Mouse (Mus musculus): ENCODE measurements around the gene Mthfs.
"Not testable (repeated sequence)": the region's sequence is repeated elsewhere in the genome, so short reads cannot be mapped to it uniquely, and the experiment has no call there.

Gene Mthfs

GRCm38 (mm10) chr9:89210353-89211064 lies at the start of gene Mthfs:
Gene Mthfs (plus strand): TSS chr9:89210676.
- DNase-seq (ENCODE audit: low spot score) = not testable (repeated sequence)

- DNase-seq (ENCODE audit: low spot score) = not testable (repeated sequence)
These were observed 37.9 kb upstream of the Mthfs start for GRCm38 (mm10) chr9:89172539-89172938.

- peak; percentile 7 for DNase-seq (ENCODE audit: low spot score)
These were observed 31.6 kb upstream of the Mthfs start for GRCm38 (mm10) chr9:89178833-89179232.

- DNase-seq (ENCODE audit: low spot score) = not testable (repeated sequence)
These were observed 31.0 kb upstream of the Mthfs start for GRCm38 (mm10) chr9:89179469-89179868.

- not testable (repeated sequence) for DNase-seq (ENCODE audit: low spot score)
These were observed 23.5 kb upstream of the Mthfs start for GRCm38 (mm10) chr9:89187006-89187405.

- DNase-seq (ENCODE audit: low spot score) = not testable (repeated sequence)
These were observed 15.0 kb upstream of the Mthfs start for GRCm38 (mm10) chr9:89195483-89195882.

- not testable (repeated sequence) for DNase-seq (ENCODE audit: low spot score)
These were observed 13.0 kb upstream of the Mthfs start for GRCm38 (mm10) chr9:89197509-89197908.

GRCm38 (mm10) chr9:89198349-89198748 lies 12.1 kb upstream of the Mthfs start:
- DNase-seq (ENCODE audit: low spot score) = not testable (repeated sequence)

GRCm38 (mm10) chr9:89198969-89199416 lies 11.5 kb upstream of the Mthfs start, which contains the start of the genes Bcl2a1b and Gm29094:
Gene Bcl2a1b (plus strand): TSS chr9:89199209.
Gene Gm29094 (plus strand): TSS chr9:89199379.
- peak; percentile 45 for DNase-seq (ENCODE audit: low spot score)

- not testable (repeated sequence) for DNase-seq (ENCODE audit: low spot score)
These were observed 8.2 kb upstream of the Mthfs start for GRCm38 (mm10) chr9:89202256-89202655.

GRCm38 (mm10) chr9:89208939-89209338 lies 1.5 kb upstream of the Mthfs start:
- DNase-seq (ENCODE audit: low spot score) = not testable (repeated sequence)

GRCm38 (mm10) chr9:89211065-89211858 lies 786 bp downstream of the Mthfs start:
- DNase-seq (ENCODE audit: low spot score) = peak; percentile 47

GRCm38 (mm10) chr9:89212428-89212827 lies 2.0 kb downstream of the Mthfs start:
- not testable (repeated sequence) for DNase-seq (ENCODE audit: low spot score)

- DNase-seq (ENCODE audit: low spot score) = not testable (repeated sequence)
These were observed 7.7 kb downstream of the Mthfs start for GRCm38 (mm10) chr9:89218174-89218573.

- DNase-seq (ENCODE audit: low spot score) = not testable (repeated sequence)
These were observed 9.2 kb downstream of the Mthfs start for GRCm38 (mm10) chr9:89219668-89220067.

- DNase-seq (ENCODE audit: low spot score) = not testable (repeated sequence)
These were observed 10.3 kb downstream of the Mthfs start for GRCm38 (mm10) chr9:89220704-89221287.

GRCm38 (mm10) chr9:89226071-89226470 lies 15.6 kb downstream of the Mthfs start:
- DNase-seq (ENCODE audit: low spot score) = no peak

- no peak for DNase-seq (ENCODE audit: low spot score)
These were observed 17.6 kb downstream of the Mthfs start for GRCm38 (mm10) chr9:89228122-89228521.

GRCm38 (mm10) chr9:89230897-89231497 lies 20.5 kb downstream of the Mthfs start:
- not testable (repeated sequence) for DNase-seq (ENCODE audit: low spot score)

GRCm38 (mm10) chr9:89237131-89237530 lies 26.7 kb downstream of the Mthfs start:
- DNase-seq (ENCODE audit: low spot score) = not testable (repeated sequence)

GRCm38 (mm10) chr9:89238976-89239505 lies 28.6 kb downstream of the Mthfs start:
- DNase-seq (ENCODE audit: low spot score) = not testable (repeated sequence)
